Mouse (Mus musculus): ENCODE measurements around the gene Tap1.

Tap1 gene

GRCm38 (mm10) chr17:34187261-34187916, at the start of gene Tap1, which contains the start of gene Psmb9:
TSS of gene Tap1 (plus strand) at chr17:34187553.
TSS of gene Psmb9 (minus strand) at chr17:34187764.
- WGBS = under 1% methylated on average over 46 of the region's 46 CpGs

GRCm38 (mm10) chr17:34137601-34138000, 49.8 kb upstream of the Tap1 start:
- 83% methylated on average over 7 of the region's 7 CpGs for whole genome bisulfite sequencing

GRCm38 (mm10) chr17:34138655-34139054, 48.7 kb upstream of the Tap1 start:
- WGBS = 90% methylated on average over 7 of the region's 7 CpGs

GRCm38 (mm10) chr17:34139416-34139815, 47.9 kb upstream of the Tap1 start:
- 12% methylated on average over 16 of the region's 16 CpGs for WGBS

- WGBS = 43% methylated on average over 5 of the region's 5 CpGs
Measured at GRCm38 (mm10) chr17:34140240-34140639, 47.1 kb upstream of the Tap1 start.

GRCm38 (mm10) chr17:34141448-34141847, 45.9 kb upstream of the Tap1 start:
- 46% methylated on average over 4 of the region's 4 CpGs for WGBS

GRCm38 (mm10) chr17:34142456-34143010, 44.8 kb upstream of the Tap1 start:
- 84% methylated on average over 7 of the region's 7 CpGs for WGBS

- 29% methylated on average over 7 of the region's 7 CpGs for WGBS
Measured at GRCm38 (mm10) chr17:34143033-34143432, 44.3 kb upstream of the Tap1 start, which contains the start of gene H2-DMb2. TSS of gene H2-DMb2 (plus strand) at chr17:34143307.

GRCm38 (mm10) chr17:34143461-34143860, 43.9 kb upstream of the Tap1 start:
- 71% methylated on average over 5 of the region's 5 CpGs for WGBS

GRCm38 (mm10) chr17:34144221-34144620, 43.1 kb upstream of the Tap1 start:
- WGBS = 92% methylated on average over 4 of the region's 4 CpGs

- 87% methylated on average over 3 of the region's 3 CpGs for WGBS
Measured at GRCm38 (mm10) chr17:34144960-34145371, 42.4 kb upstream of the Tap1 start.

- WGBS = 39% methylated on average over 4 of the region's 4 CpGs
Measured at GRCm38 (mm10) chr17:34152923-34153322, 34.4 kb upstream of the Tap1 start, which contains the start of gene H2-DMb1. TSS of gene H2-DMb1 (plus strand) at chr17:34153072.

GRCm38 (mm10) chr17:34155534-34155933, 31.8 kb upstream of the Tap1 start:
- 65% methylated on average over 5 of the region's 5 CpGs for WGBS

- WGBS = 60% methylated on average over 9 of the region's 9 CpGs
Measured at GRCm38 (mm10) chr17:34164202-34164895, 23.0 kb upstream of the Tap1 start.

- 82% methylated on average over 6 of the region's 6 CpGs for WGBS
Measured at GRCm38 (mm10) chr17:34165033-34165730, 22.2 kb upstream of the Tap1 start.

- 2% methylated on average over 2 of the region's 2 CpGs for WGBS
Measured at GRCm38 (mm10) chr17:34169279-34169678, 18.1 kb upstream of the Tap1 start.

- 23% methylated on average over 4 of the region's 4 CpGs for WGBS
Measured at GRCm38 (mm10) chr17:34170487-34170876, 16.9 kb upstream of the Tap1 start.

GRCm38 (mm10) chr17:34170877-34171498, 16.4 kb upstream of the Tap1 start:
- WGBS = 35% methylated on average over 13 of the region's 13 CpGs

- WGBS = 97% methylated on average over 5 of the region's 5 CpGs
Measured at GRCm38 (mm10) chr17:34172528-34172927, 14.8 kb upstream of the Tap1 start.

GRCm38 (mm10) chr17:34174075-34174474, 13.3 kb upstream of the Tap1 start:
- WGBS = 80% methylated on average over 1 of the region's 1 CpGs

GRCm38 (mm10) chr17:34177179-34177578, 10.2 kb upstream of the Tap1 start:
- WGBS = 68% methylated on average over 4 of the region's 4 CpGs

- WGBS = 64% methylated on average over 6 of the region's 6 CpGs
Measured at GRCm38 (mm10) chr17:34179019-34179418, 8.3 kb upstream of the Tap1 start.

Data from cerebral cortex, adult 2 months (tissue).